Mouse (Mus musculus) liver, embryonic 16.5 days (tissue): ENCODE results near the gene Pate2. TPM values are rescaled to one million over a fixed set of nuclear protein-coding genes. Genes with fewer than 3 reads are reported as not detected.

Experiments
- ATAC-seq: fragments of 200-750 bp; cut with Nextera tagmentation; 2 replicates; pipeline ENCODE4 v1.8.0; 2017; ENCODE audit warnings: low read depth, mild to moderate bottlenecking, moderate number of reproducible peaks, moderate library complexity
- H3K27ac ChIP-seq: fragments of 300-500 bp; sonication (generic); 2 replicates; pipeline ENCODE4 v1.5.1; 2014; ENCODE audit warnings: mild to moderate bottlenecking, low read length
- H3K27me3 ChIP-seq: fragments of 300-500 bp; sonication (generic); 2 replicates; pipeline ENCODE4 v1.6.1; 2014; ENCODE audit warnings: low read depth, low read length, mixed read lengths; ENCODE audit not compliant: control insufficient read depth, insufficient read depth
- H3K36me3 ChIP-seq: fragments of 300-500 bp; sonication (generic); 2 replicates; pipeline ENCODE4 v1.6.1; 2014; ENCODE audit warnings: mild to moderate bottlenecking; ENCODE audit not compliant: control insufficient read depth, insufficient read depth
- H3K4me1 ChIP-seq: fragments of 300-500 bp; sonication (generic); 2 replicates; pipeline ENCODE4 v1.6.1; 2014; ENCODE audit warnings: low read depth, low read length, mixed read lengths; ENCODE audit not compliant: control insufficient read depth
- H3K4me2 ChIP-seq: fragments of 300-500 bp; sonication (generic); 2 replicates; pipeline ENCODE4 v1.6.1; 2014; ENCODE audit warnings: low read depth, low read length, mixed read lengths
- H3K4me3 ChIP-seq: fragments of 300-500 bp; sonication (generic); 2 replicates; pipeline ENCODE4 v1.5.1; 2014; ENCODE audit warnings: low read depth, mild to moderate bottlenecking, low read length
- H3K9ac ChIP-seq: fragments of 300-500 bp; sonication (generic); 2 replicates; pipeline ENCODE4 v1.6.1; 2014; ENCODE audit warnings: low read depth, low read length
- H3K9me3 ChIP-seq: fragments of 300-500 bp; sonication (generic); replicated peaks from 2 replicates; pipeline ENCODE4 v1.6.1; 2016; ENCODE audit warnings: low read length; ENCODE audit not compliant: control insufficient read depth
- WGBS: fragments of 180-500 bp; shearing (Covaris S2); extraction: QIAGEN DNeasy Blood & Tissue Kit; methylation state at CpG from one replicate; pipeline ENCODE4 v1.1.7; 2014; ENCODE audit not compliant: insufficient replicate concordance; 5-methylcytosine and 5-hydroxymethylcytosine counted together
- polyA plus RNA-seq: library from polyadenylated mRNA; unstranded; fragments of >200 nt; fragmentation: Nextera tagmentation; extraction: Ambion mirVana; gene quantifications from 2 replicates; pipeline ENCODE4 v1.2.1, GENCODE M21; 2015

The Pate2 gene
- polyA plus RNA-seq = 0.05 and 0.09 TPM in 2 replicates

GRCm38 (mm10) chr9:35569571-35570534, at the start of gene Pate2, which contains the start of gene Hyls1:
Gene Pate2 (plus strand): TSS chr9:35570284.
Gene Hyls1 (minus strand): TSS chr9:35570398.
- peak; percentile 94 for ATAC-seq
- under 1% methylated on average over 85 of the region's 86 CpGs for WGBS
- H3K9me3 ChIP-seq = no peaks in the 10 kb centered on the region
- peak within 1 kb of the TSS; percentile 92 for H3K9ac ChIP-seq
- H3K36me3 ChIP-seq = peaks cover 21% of the 10 kb centered on the region
- peaks cover 20% of the 10 kb centered on the region for H3K27me3 ChIP-seq
- H3K4me3 ChIP-seq = peak within 1 kb of the TSS; percentile 95
- peaks cover 3% of the 10 kb centered on the region for H3K4me1 ChIP-seq
- peak within 1 kb of the TSS; percentile 73 for H3K4me2 ChIP-seq
- peak within 1 kb of the TSS; percentile 94 for H3K27ac ChIP-seq

GRCm38 (mm10) chr9:35520631-35521348, 49.3 kb upstream of the Pate2 start:
- no peaks in the 10 kb centered on the region for H3K4me1 ChIP-seq
- H3K4me2 ChIP-seq = no peak overlapping the region
- H3K36me3 ChIP-seq = no peaks in the 10 kb centered on the region
- H3K4me3 ChIP-seq = no peak overlapping the region
- WGBS = 38% methylated on average over 6 of the region's 6 CpGs
- no peaks in the 10 kb centered on the region for H3K27me3 ChIP-seq
- ATAC-seq = no peak
- no peak overlapping the region for H3K27ac ChIP-seq
- no peak overlapping the region for H3K9ac ChIP-seq
- H3K9me3 ChIP-seq = no peaks in the 10 kb centered on the region

GRCm38 (mm10) chr9:35522241-35522640, 47.8 kb upstream of the Pate2 start:
- H3K4me3 ChIP-seq = no peak overlapping the region
- H3K27ac ChIP-seq = no peak overlapping the region
- H3K9me3 ChIP-seq = no peaks in the 10 kb centered on the region
- H3K36me3 ChIP-seq = no peaks in the 10 kb centered on the region
- no peaks in the 10 kb centered on the region for H3K27me3 ChIP-seq
- 62% methylated on average over 2 of the region's 2 CpGs for WGBS
- ATAC-seq = no peak
- no peaks in the 10 kb centered on the region for H3K4me1 ChIP-seq
- H3K9ac ChIP-seq = no peak overlapping the region
- no peak overlapping the region for H3K4me2 ChIP-seq

- 38% methylated on average over 1 of the region's 1 CpGs for WGBS
- Histone ChIP-seq H3K4me2 (no peak overlapping the region), H3K4me1 (no peaks in the 10 kb centered on the region), H3K9me3 (no peaks in the 10 kb centered on the region), H3K9ac (no peak overlapping the region), H3K27ac (no peak overlapping the region), H3K27me3 (no peaks in the 10 kb centered on the region), H3K4me3 (no peak overlapping the region), H3K36me3 (no peaks in the 10 kb centered on the region)
- no peak for ATAC-seq
Observed at GRCm38 (mm10) chr9:35522821-35523515, 47.1 kb upstream of the Pate2 start.

- no peak overlapping the region for H3K4me2 ChIP-seq
- no peak for ATAC-seq
- no peaks in the 10 kb centered on the region for H3K4me1 ChIP-seq
- H3K27me3 ChIP-seq = no peaks in the 10 kb centered on the region
- no peak overlapping the region for H3K27ac ChIP-seq
- no peak overlapping the region for H3K4me3 ChIP-seq
- 62% methylated on average over 5 of the region's 5 CpGs for WGBS
- H3K9ac ChIP-seq = no peak overlapping the region
- H3K36me3 ChIP-seq = no peaks in the 10 kb centered on the region
- no peaks in the 10 kb centered on the region for H3K9me3 ChIP-seq
Observed at GRCm38 (mm10) chr9:35523541-35523940, 46.5 kb upstream of the Pate2 start.

DNA sequence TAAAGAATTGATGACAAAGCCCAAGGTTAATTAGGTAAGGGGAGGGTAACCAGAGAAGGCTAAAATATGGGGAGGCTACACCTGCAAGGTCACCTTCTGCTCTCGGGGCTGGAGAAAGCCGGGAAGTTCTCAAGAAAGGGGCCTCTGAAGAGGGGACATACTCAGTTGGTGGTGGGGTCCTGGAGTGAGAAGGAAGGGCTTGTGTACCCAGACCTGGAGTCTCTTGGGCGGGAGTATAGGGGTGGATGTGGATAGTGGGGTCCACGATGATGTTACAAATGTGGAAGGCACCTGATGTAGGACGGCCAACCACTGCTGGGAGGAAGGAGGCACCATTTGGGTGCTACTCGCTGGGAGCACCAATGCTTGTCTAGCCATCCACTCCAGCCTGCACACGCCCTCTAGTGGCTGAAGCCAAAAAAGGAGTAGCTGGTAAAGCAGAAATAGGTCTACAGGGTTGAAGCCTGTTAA, 46.1 kb upstream of the Pate2 start:
- no peaks in the 10 kb centered on the region for H3K36me3 ChIP-seq
- no peaks in the 10 kb centered on the region for H3K9me3 ChIP-seq
- no peak overlapping the region for H3K4me2 ChIP-seq
- H3K4me1 ChIP-seq = no peaks in the 10 kb centered on the region
- WGBS = 19% methylated on average over 7 of the region's 7 CpGs
- no peak for ATAC-seq
- no peak overlapping the region for H3K9ac ChIP-seq
- H3K27ac ChIP-seq = no peak overlapping the region
- no peak overlapping the region for H3K4me3 ChIP-seq
- no peaks in the 10 kb centered on the region for H3K27me3 ChIP-seq

DNA sequence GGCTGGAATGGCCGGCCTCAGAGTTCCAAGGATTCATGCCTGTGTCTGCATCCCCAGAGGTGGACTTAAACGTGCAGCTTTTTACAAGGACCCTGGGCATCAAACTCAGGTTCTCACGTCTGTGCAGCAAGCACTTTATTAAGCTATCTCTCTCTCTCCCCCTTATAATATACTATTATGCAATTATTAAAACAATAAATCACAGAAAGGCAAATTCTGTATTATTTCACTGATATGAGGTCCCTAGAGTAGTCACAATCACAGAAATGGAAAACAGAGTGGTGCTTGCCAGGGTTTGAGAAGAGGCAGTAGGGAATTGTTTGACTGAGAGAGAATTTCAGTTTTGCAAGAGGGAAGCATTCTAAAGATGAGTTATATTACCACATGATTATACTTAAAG, 40.9 kb upstream of the Pate2 start:
- 39% methylated on average over 3 of the region's 3 CpGs for WGBS

GRCm38 (mm10) chr9:35529796-35530195, 40.3 kb upstream of the Pate2 start:
- no peak overlapping the region for H3K4me3 ChIP-seq
- no peak overlapping the region for H3K4me2 ChIP-seq
- 26% methylated on average over 1 of the region's 1 CpGs for WGBS
- H3K9me3 ChIP-seq = no peaks in the 10 kb centered on the region
- H3K9ac ChIP-seq = no peak overlapping the region
- H3K4me1 ChIP-seq = no peaks in the 10 kb centered on the region
- no peak for ATAC-seq
- no peaks in the 10 kb centered on the region for H3K27me3 ChIP-seq
- H3K36me3 ChIP-seq = no peaks in the 10 kb centered on the region
- H3K27ac ChIP-seq = no peak overlapping the region

More for the DNA sequence above, 40.9 kb upstream of the Pate2 start:
- H3K36me3 ChIP-seq = no peaks in the 10 kb centered on the region
- H3K9me3 ChIP-seq = no peaks in the 10 kb centered on the region
- no peaks in the 10 kb centered on the region for H3K4me1 ChIP-seq
- no peak overlapping the region for H3K4me2 ChIP-seq
- ATAC-seq = no peak
- H3K4me3 ChIP-seq = no peak overlapping the region
- no peaks in the 10 kb centered on the region for H3K27me3 ChIP-seq
- H3K27ac ChIP-seq = no peak overlapping the region
- no peak overlapping the region for H3K9ac ChIP-seq
